23 mouse cellular contexts compared by ENCODE assay signal in genomic region chr14:31611986-31612385, GRCm38 (mm10). TPM values are rescaled to one million over a fixed set of nuclear protein-coding genes. Genes with fewer than 3 reads are reported as not detected.
A peak's percentile ranks its signal among the peaks of the same experiment; 100 is the strongest.
DNase-seq lines count a peak whose midpoint lies in the region; ATAC-seq and TF ChIP-seq lines count a peak whose summit lies in the region.
"Had no signal": no experiment of that assay in that cellular context is flagged by ENCODE, and none has a peak within 500 bp of the region (broad histone marks: within the 10 kb centered on the region; RNA-seq: fewer than 3 reads in every experiment).

No protein-coding gene starts in this region.

- ATAC-seq in intestine, postnatal 0 days: no peak
- no peak for ATAC-seq in intestine, embryonic 16.5 days
- no peak for ATAC-seq in lung, postnatal 0 days
- ATAC-seq: activated CD4-positive, CD25-positive, alpha-beta regulatory T cell, adult 4 months; midbrain, embryonic 15.5 days had no signal

- TF ChIP-seq EP300 in lung, postnatal 0 days (IDR thresholded peaks at IDR 0.05): no peak
- no peak for TF ChIP-seq EP300 in ES-Bruce4 (IDR thresholded peaks at IDR 0.05; ENCODE audit: insufficient read depth, low read depth, low read length)

- no peak overlapping the region for H3K4me3 ChIP-seq in intestine, postnatal 0 days (ENCODE audit: low read depth, low read length)
- H3K4me3 ChIP-seq in intestine, embryonic 16.5 days (ENCODE audit: low read length): no peak overlapping the region
- no peak overlapping the region for H3K4me3 ChIP-seq in lung, postnatal 0 days (ENCODE audit: low read depth, low read length)
- H3K4me3 ChIP-seq in ES-Bruce4 (ENCODE audit: low read depth, low read length): no peak overlapping the region
- H3K4me3 ChIP-seq: embryonic facial prominence, embryonic 15.5 days; forebrain, embryonic 12.5 days; left cerebral cortex, adult 2 months; midbrain, embryonic 15.5 days; neural tube, embryonic 13.5 days had no signal

- 69% methylated on average over 4 of the region's 4 CpGs for WGBS in intestine, postnatal 0 days
- WGBS in intestine, embryonic 16.5 days: 73% methylated on average over 4 of the region's 4 CpGs
- WGBS in lung, postnatal 0 days: 68% methylated on average over 4 of the region's 4 CpGs

- no peak for TF ChIP-seq POLR2A in ES-Bruce4 (IDR thresholded peaks at IDR 0.05; ENCODE audit: insufficient read depth, low read length)

- H3K4me2 ChIP-seq in intestine, postnatal 0 days (replicated peaks; ENCODE audit: low read depth): no peak overlapping the region
- H3K4me2 ChIP-seq in intestine, embryonic 16.5 days (ENCODE audit: low read depth, low read length): no peak overlapping the region
- H3K4me2 ChIP-seq in lung, postnatal 0 days (replicated peaks; ENCODE audit: low read depth, low read length): no peak overlapping the region
- H3K4me2 ChIP-seq: embryonic facial prominence, embryonic 15.5 days; forebrain, embryonic 12.5 days; midbrain, embryonic 15.5 days; neural tube, embryonic 13.5 days had no signal

- no peaks in the 10 kb centered on the region for H3K27me3 ChIP-seq in intestine, postnatal 0 days (replicated peaks; ENCODE audit: control insufficient read depth, insufficient read depth, low read length)
- H3K27me3 ChIP-seq in intestine, embryonic 16.5 days (replicated peaks; ENCODE audit: control insufficient read depth, insufficient read depth, low read length): no peaks in the 10 kb centered on the region
- no peaks in the 10 kb centered on the region for H3K27me3 ChIP-seq in lung, postnatal 0 days (replicated peaks; ENCODE audit: insufficient read depth, low read length)
- H3K27me3 ChIP-seq in ES-Bruce4 (ENCODE audit: control insufficient read depth, insufficient read depth, low read length, poor library complexity, severe bottlenecking): no peaks in the 10 kb centered on the region
- H3K27me3 ChIP-seq: embryonic facial prominence, embryonic 15.5 days; forebrain, embryonic 12.5 days; midbrain, embryonic 15.5 days; neural tube, embryonic 13.5 days had no signal

- peaks cover 5% of the 10 kb centered on the region; the same call in 1 of the 2 replicates for H3K36me3 ChIP-seq in intestine, postnatal 0 days (ENCODE audit: control insufficient read depth, insufficient read depth)
- H3K36me3 ChIP-seq in intestine, embryonic 16.5 days (ENCODE audit: control insufficient read depth, insufficient read depth, low read length): no peaks in the 10 kb centered on the region
- H3K36me3 ChIP-seq in lung, postnatal 0 days (ENCODE audit: insufficient read depth, low read length): no peaks in the 10 kb centered on the region
- H3K36me3 ChIP-seq in ES-Bruce4 (ENCODE audit: control insufficient read depth, insufficient read depth, low read length, poor library complexity, severe bottlenecking): no peaks in the 10 kb centered on the region
- H3K36me3 ChIP-seq: embryonic facial prominence, embryonic 15.5 days; forebrain, embryonic 12.5 days; midbrain, embryonic 15.5 days; neural tube, embryonic 13.5 days had no signal

- DNase-seq in lung, postnatal 0 days (ENCODE audit: low spot score): no peak
- DNase-seq in lung, adult 18-20 months: no peak
- peak; percentile 23 for DNase-seq in induced T-regulatory cell, adult 2 months (ENCODE audit: low read depth)
- no peak for DNase-seq in B cell, adult 2 months
- DNase-seq in layer of hippocampus, adult 8-10 months (ENCODE audit: low spot score in 2 of 2): no peak
- DNase-seq: cerebellum, adult 11 months; heart, postnatal 4 days; spleen, adult 18-20 months had no signal

- no peak overlapping the region for H3K9ac ChIP-seq in intestine, postnatal 0 days (ENCODE audit: low read depth, low read length)
- H3K9ac ChIP-seq in intestine, embryonic 16.5 days (ENCODE audit: low read depth, low read length): no peak overlapping the region
- H3K9ac ChIP-seq in lung, postnatal 0 days (replicated peaks; ENCODE audit: low read depth): no peak overlapping the region
- H3K9ac ChIP-seq in ES-Bruce4 (ENCODE audit: low read depth, poor library complexity, severe bottlenecking): no peak overlapping the region
- H3K9ac ChIP-seq: embryonic facial prominence, embryonic 15.5 days; forebrain, embryonic 12.5 days; midbrain, embryonic 15.5 days; neural tube, embryonic 13.5 days had no signal

- H3K4me1 ChIP-seq in intestine, postnatal 0 days (replicated peaks; ENCODE audit: control insufficient read depth, insufficient read depth, low read length): no peaks in the 10 kb centered on the region
- H3K4me1 ChIP-seq in intestine, embryonic 16.5 days (ENCODE audit: control insufficient read depth, insufficient read depth, low read length): no peaks in the 10 kb centered on the region
- no peaks in the 10 kb centered on the region for H3K4me1 ChIP-seq in lung, postnatal 0 days (ENCODE audit: insufficient read depth, low read depth, low read length)
- no peaks in the 10 kb centered on the region for H3K4me1 ChIP-seq in ES-Bruce4 (ENCODE audit: control insufficient read depth, insufficient read depth, low read length)
- H3K4me1 ChIP-seq: embryonic facial prominence, embryonic 15.5 days; forebrain, embryonic 12.5 days; midbrain, embryonic 15.5 days; neural tube, embryonic 13.5 days had no signal

- no peaks in the 10 kb centered on the region for H3K9me3 ChIP-seq in intestine, postnatal 0 days (ENCODE audit: control insufficient read depth)
- no peaks in the 10 kb centered on the region for H3K9me3 ChIP-seq in intestine, embryonic 16.5 days (ENCODE audit: control insufficient read depth, low read length)
- H3K9me3 ChIP-seq in lung, postnatal 0 days (ENCODE audit: low read length): no peaks in the 10 kb centered on the region
- H3K9me3 ChIP-seq in ES-Bruce4 (replicated peaks; ENCODE audit: control insufficient read depth, insufficient read depth, low read length, poor library complexity, severe bottlenecking): no peaks in the 10 kb centered on the region
- H3K9me3 ChIP-seq: embryonic facial prominence, embryonic 15.5 days; forebrain, embryonic 12.5 days; midbrain, embryonic 15.5 days; neural tube, embryonic 13.5 days had no signal

- peak; percentile 47 for TF ChIP-seq CTCF in intestine, postnatal 0 days (IDR thresholded peaks at IDR 0.05; ENCODE audit: low read depth)
- TF ChIP-seq CTCF in lung, postnatal 0 days (IDR thresholded peaks at IDR 0.05): peak; percentile 27; the same call in 1 of the 2 replicates
- peak; percentile 45 for TF ChIP-seq CTCF in ES-Bruce4 (IDR thresholded peaks at IDR 0.05; ENCODE audit: low read depth, low read length)

- no peak overlapping the region for H3K27ac ChIP-seq in intestine, postnatal 0 days (ENCODE audit: low read depth, low read length)
- H3K27ac ChIP-seq in intestine, embryonic 16.5 days (ENCODE audit: low read length): no peak overlapping the region
- H3K27ac ChIP-seq in lung, postnatal 0 days (ENCODE audit: low read length): no peak overlapping the region
- H3K27ac ChIP-seq in ES-Bruce4 (ENCODE audit: insufficient read depth, low read length): no peak overlapping the region
- H3K27ac ChIP-seq: embryonic facial prominence, embryonic 15.5 days; forebrain, embryonic 12.5 days; left cerebral cortex, adult 2 months; macrophage; midbrain, embryonic 15.5 days; neural tube, embryonic 13.5 days had no signal

RNA-seq across cellular contexts. Expression of gene Colq, which starts 20.8 kb away (rescaled TPM):
- 0.66 and 0.68 TPM in 2 replicates for polyA plus RNA-seq in intestine, postnatal 0 days (2015; fragmentation: Nextera tagmentation; extraction: Ambion mirVana)
- polyA plus RNA-seq in intestine, embryonic 16.5 days (2015; fragmentation: Nextera tagmentation; extraction: Ambion mirVana): 0.92 and 1.0 TPM in 2 replicates
- polyA plus RNA-seq in lung, postnatal 0 days (2015; fragmentation: Nextera tagmentation; extraction: Ambion mirVana): 1.1 and 1.4 TPM in 2 replicates
- polyA plus RNA-seq in ES-Bruce4 (2011; ENCODE audit: insufficient read depth, insufficient read length, low read depth, missing spikeins): not detected in 2 replicates
- under 1 TPM; 0.18 to 0.37 (median 0.22) TPM for total RNA-seq in layer of hippocampus, adult 8-10 months (2022)
- total RNA-seq: common myeloid progenitor, adult 5-6 weeks had no signal
- polyA plus RNA-seq: macrophage; midbrain, embryonic 15.5 days had no signal

RNA-seq across cellular contexts. Expression of gene Gm49387, which starts 28.7 kb away (rescaled TPM):
- 0.94 TPM in 1 of 2 replicates, not detected in the other for polyA plus RNA-seq in intestine, postnatal 0 days (2015; fragmentation: Nextera tagmentation; extraction: Ambion mirVana)
- 3.0 and 4.3 TPM in 2 replicates for polyA plus RNA-seq in intestine, embryonic 16.5 days (2015; fragmentation: Nextera tagmentation; extraction: Ambion mirVana)
- polyA plus RNA-seq in lung, postnatal 0 days (2015; fragmentation: Nextera tagmentation; extraction: Ambion mirVana): 1.7 and 1.9 TPM in 2 replicates
- polyA plus RNA-seq in ES-Bruce4 (2011; ENCODE audit: insufficient read depth, insufficient read length, low read depth, missing spikeins): not detected in 2 replicates
- total RNA-seq in layer of hippocampus, adult 8-10 months (2022): not detected
- total RNA-seq: adrenal gland, postnatal 4 days; common myeloid progenitor, adult 5-6 weeks; ES-E14; gastrocnemius, adult 18-20 months; left cerebral cortex, adult 2 months had no signal
- polyA plus RNA-seq: activated CD4-positive, CD25-positive, alpha-beta regulatory T cell, adult 4 months; large intestine, adult 2 months; macrophage had no signal

RNA-seq across cellular contexts. Expression of gene Btd, which starts 28.8 kb away (rescaled TPM):
- 45.5 and 48.5 TPM in 2 replicates for polyA plus RNA-seq in intestine, postnatal 0 days (2015; fragmentation: Nextera tagmentation; extraction: Ambion mirVana)
- polyA plus RNA-seq in intestine, embryonic 16.5 days (2015; fragmentation: Nextera tagmentation; extraction: Ambion mirVana): 30.0 and 31.2 TPM in 2 replicates
- 27.8 and 28.2 TPM in 2 replicates for polyA plus RNA-seq in lung, postnatal 0 days (2015; fragmentation: Nextera tagmentation; extraction: Ambion mirVana)
- polyA plus RNA-seq in ES-Bruce4 (2011; ENCODE audit: insufficient read depth, insufficient read length, low read depth, missing spikeins): 6.8 and 7.0 TPM in 2 replicates
- total RNA-seq in layer of hippocampus, adult 8-10 months (2022): 10 to 100 TPM in 3 of 4 experiments, 1 to 10 TPM in 1; 9.0 to 12.5 (median 11.0) TPM

RNA-seq across cellular contexts. Expression of gene Hacl1, which starts 29.1 kb away (rescaled TPM):
- 35.5 and 41.3 TPM in 2 replicates for polyA plus RNA-seq in intestine, postnatal 0 days (2015; fragmentation: Nextera tagmentation; extraction: Ambion mirVana)
- polyA plus RNA-seq in intestine, embryonic 16.5 days (2015; fragmentation: Nextera tagmentation; extraction: Ambion mirVana): 19.9 and 26.1 TPM in 2 replicates
- 13.2 and 13.5 TPM in 2 replicates for polyA plus RNA-seq in lung, postnatal 0 days (2015; fragmentation: Nextera tagmentation; extraction: Ambion mirVana)
- 20.9 and 26.0 TPM in 2 replicates for polyA plus RNA-seq in ES-Bruce4 (2011; ENCODE audit: insufficient read depth, insufficient read length, low read depth, missing spikeins)
- 10 to 100 TPM in 1 of 4 experiments, 1 to 10 TPM in 3; 7.3 to 10.9 (median 9.1) TPM for total RNA-seq in layer of hippocampus, adult 8-10 months (2022)
